In genomic region chr2:156726878-156727277, GRCm38 (mm10) we compare ENCODE assay signal across 9 mouse cellular contexts. TPM values are rescaled to one million over a fixed set of nuclear protein-coding genes. Genes with fewer than 3 reads are reported as not detected.
DNase-seq lines count a peak whose midpoint lies in the region; ATAC-seq lines count a peak whose summit lies in the region.
"Had no signal": no experiment of that assay in that cellular context is flagged by ENCODE, and none has a peak within 500 bp of the region (broad histone marks: within the 10 kb centered on the region; RNA-seq: fewer than 3 reads in every experiment).

No protein-coding gene starts in this region.

- ATAC-seq in frontal cortex, adult (ENCODE audit: low TSS enrichment): peak; percentile 25
- ATAC-seq in intestine, embryonic 16.5 days: peak; percentile 58

- peaks cover 68% of the 10 kb centered on the region for H3K4me1 ChIP-seq in intestine, embryonic 16.5 days (ENCODE audit: control insufficient read depth, insufficient read depth, low read length)

- H3K4me2 ChIP-seq in intestine, embryonic 16.5 days (ENCODE audit: low read depth, low read length): peak overlapping the region; percentile 24

- no peak for DNase-seq in frontal cortex, postnatal 36 days (ENCODE audit: low spot score in 2 of 2)
- DNase-seq in ovary, adult 18-20 months (ENCODE audit: low spot score): peak; percentile 37
- no peak for DNase-seq in ovary, postnatal 14 days (ENCODE audit: low spot score)
- DNase-seq in telencephalon, adult 2 months (ENCODE audit: low read depth, low spot score): peak; percentile 63
- no peak for DNase-seq in frontal cortex, adult 2 months (ENCODE audit: extremely low spot score in 1 of 2, low spot score in 1 of 2)
- DNase-seq in natural killer cell, adult 2 months (ENCODE audit: low spot score in 2 of 2): no peak
- DNase-seq: adrenal gland, postnatal 36 days had no signal

- no peaks in the 10 kb centered on the region for H3K36me3 ChIP-seq in intestine, embryonic 16.5 days (ENCODE audit: control insufficient read depth, insufficient read depth, low read length)

- no peaks in the 10 kb centered on the region for H3K9me3 ChIP-seq in intestine, embryonic 16.5 days (ENCODE audit: control insufficient read depth, low read length)

- H3K27me3 ChIP-seq in intestine, embryonic 16.5 days (replicated peaks; ENCODE audit: control insufficient read depth, insufficient read depth, low read length): no peaks in the 10 kb centered on the region

- 0 out of 2 replicates have a peak overlapping the region, but pooled peaks have one; percentile 11 for H3K9ac ChIP-seq in intestine, embryonic 16.5 days (ENCODE audit: low read depth, low read length)

- WGBS in intestine, embryonic 16.5 days: 30% methylated on average over 3 of the region's 3 CpGs

- peak overlapping the region; percentile 82 for H3K27ac ChIP-seq in intestine, embryonic 16.5 days (ENCODE audit: low read length)

- no peak overlapping the region for H3K4me3 ChIP-seq in intestine, embryonic 16.5 days (ENCODE audit: low read length)

RNA-seq across cellular contexts. Expression of gene Myl9, which starts 48.3 kb away (rescaled TPM):
- polyA plus RNA-seq in intestine, embryonic 16.5 days (2015; fragmentation: Nextera tagmentation; extraction: Ambion mirVana): 1,232 and 1,258 TPM in 2 replicates
- polyA plus RNA-seq in frontal cortex, adult 2 months (2012; rRNA removed): 51.9 and 57.3 TPM in 2 replicates

Comparison
In these comparisons a context has a peak if more than half of its experiments do, and no peak if none do; other contexts are left out.
1. DNase-seq: peak in ovary, adult 18-20 months (single experiment) and telencephalon, adult 2 months (single experiment); none in frontal cortex, postnatal 36 days (0 of 2), ovary, postnatal 14 days (single experiment), frontal cortex, adult 2 months (0 of 2) and natural killer cell, adult 2 months (0 of 2).
2. RNA of gene Myl9, which starts 48.3 kb away (polyA plus RNA-seq): 1,232 to 1,258 TPM in intestine, embryonic 16.5 days; 51.9 to 57.3 TPM in frontal cortex, adult 2 months; every median in the first group is over 10 times any median in the second.